Mouse (Mus musculus): Measurements from ENCODE around the gene Mastl.

The Mastl gene

DNA sequence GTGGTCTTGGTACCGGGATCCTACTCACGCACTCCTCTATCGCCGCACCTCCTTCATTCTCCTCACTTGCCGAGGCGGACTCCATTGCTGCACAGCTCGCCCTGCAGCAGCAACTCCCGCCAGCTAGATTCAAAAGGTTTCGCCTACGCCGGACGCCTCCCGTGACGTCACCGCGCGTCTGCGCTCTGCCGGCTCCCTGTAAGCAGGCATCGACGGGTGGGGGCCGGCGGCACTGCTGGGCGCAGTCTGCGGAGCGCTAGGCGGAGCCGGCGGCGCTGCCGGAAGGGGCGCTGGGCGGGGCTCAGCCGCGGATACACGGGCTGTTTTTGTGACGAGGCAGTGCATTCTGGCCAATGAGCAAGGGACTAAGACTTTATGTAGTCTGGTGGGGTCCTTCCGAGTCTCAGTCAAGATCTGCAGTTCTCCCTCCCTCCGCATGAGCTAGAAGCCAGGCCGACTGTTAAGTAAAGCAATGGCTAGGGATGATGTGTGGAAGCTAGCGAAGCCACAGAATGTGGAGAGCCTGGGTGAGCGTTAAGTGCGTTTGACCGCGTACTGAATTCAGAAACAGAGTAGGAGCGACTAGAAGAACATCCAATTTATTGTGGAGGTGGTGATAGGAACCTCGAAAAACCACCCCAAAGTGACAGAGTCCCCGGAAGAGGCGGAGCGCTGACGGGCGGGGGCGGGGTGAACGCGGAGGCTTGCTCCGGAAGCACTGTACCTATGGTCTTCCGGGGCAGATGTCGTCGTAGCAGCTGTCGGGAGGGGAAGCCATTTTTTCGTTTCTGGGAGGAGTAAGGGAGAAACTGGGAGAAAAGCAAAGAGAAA is at the start of gene Mastl, which contains the start of gene Yme1l1:
Gene Mastl (minus strand): TSS at position 248 of the 831 bp plus-strand sequence.
Gene Yme1l1 (plus strand): TSS at position 593 of the 831 bp plus-strand sequence.
- DNase-seq, result peak; percentile 96 to 99

DNA sequence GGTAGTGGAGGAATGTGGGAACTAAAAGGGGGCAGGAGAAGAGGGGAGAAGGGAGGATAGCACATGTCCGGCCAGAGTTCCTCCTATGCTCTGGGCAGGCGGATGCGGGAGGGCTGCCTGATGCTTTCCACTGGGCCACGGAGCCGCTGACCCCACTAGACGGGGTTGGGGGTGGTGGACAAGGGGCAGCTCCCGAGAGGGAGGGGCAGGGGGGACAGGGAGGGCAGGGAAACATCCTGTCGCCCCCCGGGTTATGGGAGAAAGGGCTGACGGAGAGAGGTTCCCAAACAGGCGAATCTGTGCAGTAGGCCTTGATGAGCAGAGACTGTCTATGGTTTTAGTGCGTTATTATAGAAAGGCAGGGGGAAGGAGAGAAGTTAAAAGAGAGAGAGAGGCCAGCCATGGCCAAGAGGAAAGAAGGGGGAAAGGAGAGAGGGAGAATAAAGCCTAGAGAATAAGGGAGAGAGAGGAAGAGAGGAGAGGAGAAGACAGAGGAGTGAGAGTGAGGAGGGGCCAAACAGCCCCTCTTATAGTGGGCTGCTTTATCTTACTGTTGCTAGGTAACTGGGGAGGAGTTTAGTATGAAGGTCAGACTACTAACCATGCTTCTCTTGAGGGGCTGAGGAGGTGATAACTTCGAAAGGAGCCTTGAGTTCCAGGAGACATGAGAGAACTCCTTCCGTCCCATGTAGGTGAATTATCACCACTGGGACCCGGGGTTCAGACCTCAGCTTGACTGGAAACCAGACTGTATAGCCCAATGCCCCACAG is 47.3 kb upstream of the Mastl start:
- DNase-seq, result peak in 1 of 2 experiments; percentile 13

DNA sequence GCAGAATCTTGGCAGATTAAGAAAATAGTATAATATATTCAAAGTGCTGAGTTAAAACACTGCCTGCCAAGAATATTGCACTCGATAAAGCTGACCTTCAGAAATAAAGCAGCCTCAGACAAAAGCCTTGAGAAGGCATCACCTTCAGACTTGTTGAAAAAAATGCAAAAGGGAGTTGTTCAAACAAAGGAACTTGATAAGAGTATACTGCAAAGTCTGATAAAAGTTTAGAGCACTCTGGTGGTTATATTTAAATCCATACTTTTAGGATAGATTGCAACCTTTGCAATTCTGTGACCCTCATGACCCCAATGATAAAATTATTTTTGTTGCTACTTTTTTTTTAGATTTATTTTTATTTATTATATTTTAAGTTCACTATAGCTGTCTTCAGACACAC is 45.2 kb upstream of the Mastl start:
- DNase-seq, result no peak

DNA sequence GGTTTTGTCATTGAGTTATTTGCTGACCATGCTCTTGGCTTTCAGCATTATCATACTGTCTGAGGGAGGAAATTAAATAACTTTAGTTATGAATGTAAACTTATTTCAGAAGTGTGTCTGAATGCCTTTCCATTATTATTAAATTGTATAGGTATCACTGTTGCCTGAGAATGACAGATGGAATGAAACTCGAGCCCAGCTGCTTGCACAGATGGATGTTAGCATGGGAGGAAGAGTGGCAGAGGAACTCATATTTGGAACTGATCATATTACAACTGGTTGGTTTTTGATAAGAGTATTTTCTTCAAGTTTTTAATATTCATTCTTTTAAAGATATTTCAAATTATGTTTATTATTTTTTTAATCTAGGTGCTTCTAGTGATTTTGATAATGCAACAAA is 38.5 kb upstream of the Mastl start:
- no peak for DNase-seq

DNA sequence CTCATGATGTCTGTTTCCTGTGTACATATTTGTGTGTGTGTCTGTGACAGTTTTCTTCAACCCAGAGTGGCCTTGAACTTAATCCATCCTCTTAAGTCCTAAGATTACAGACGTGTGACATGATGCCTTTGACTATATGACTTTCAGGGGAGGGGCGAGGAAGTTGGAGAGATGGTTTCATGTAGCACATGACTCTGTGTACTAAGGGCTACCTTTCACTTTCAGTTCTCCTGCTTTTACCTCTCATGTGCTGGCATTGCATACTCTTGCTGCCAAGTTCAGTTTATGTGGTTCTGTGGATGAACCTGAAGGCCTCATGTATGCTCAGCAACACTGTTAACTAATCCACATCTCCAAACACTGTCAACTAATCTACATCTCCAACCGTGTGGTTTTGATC is 16.5 kb upstream of the Mastl start:
- no peak for DNase-seq

DNA sequence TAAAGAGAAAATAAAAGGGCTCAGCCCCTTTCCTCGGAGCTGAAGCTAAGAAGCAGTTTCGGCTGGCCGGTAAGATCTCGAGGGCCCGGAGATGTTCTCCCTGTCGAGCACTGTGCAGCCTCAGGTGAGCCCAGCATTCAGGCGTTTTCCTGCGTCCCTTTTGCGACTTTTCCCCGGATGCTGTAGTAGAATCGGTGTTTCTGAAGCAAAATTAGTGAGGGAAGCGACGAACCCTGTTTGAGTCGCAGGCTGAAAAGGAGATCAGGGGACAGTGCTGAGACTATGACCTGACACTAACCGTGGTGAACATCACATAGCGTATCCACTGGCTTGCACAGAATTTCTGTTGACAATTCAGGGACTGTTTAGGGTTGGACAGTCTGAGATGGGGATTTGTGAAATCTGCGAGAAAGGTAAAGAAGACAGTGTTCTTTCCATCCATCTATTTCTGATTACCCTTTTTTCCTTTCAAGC is 821 bp upstream of the Mastl start:
- no peak for DNase-seq

DNA sequence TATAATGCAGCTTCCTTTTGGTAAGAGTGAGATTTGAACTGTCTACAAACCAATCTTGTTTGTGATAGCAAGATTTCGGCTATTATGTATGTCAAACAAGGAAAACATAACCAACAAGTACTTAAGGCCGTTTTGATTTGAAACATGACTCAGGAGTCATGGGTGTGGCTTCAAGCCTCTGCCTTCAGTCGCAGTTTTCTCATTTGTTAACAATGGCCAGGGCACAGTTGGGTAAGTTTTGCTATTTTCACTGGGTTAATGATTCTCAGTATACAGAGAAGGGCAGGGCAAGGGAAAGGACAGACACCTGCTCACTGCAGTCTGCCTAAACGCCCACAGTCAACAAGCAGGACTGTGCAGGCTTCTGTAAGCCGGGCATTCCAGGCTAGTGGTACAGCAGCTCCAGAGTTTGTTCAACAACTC is 614 bp downstream of the Mastl start:
- no peak for DNase-seq

DNA sequence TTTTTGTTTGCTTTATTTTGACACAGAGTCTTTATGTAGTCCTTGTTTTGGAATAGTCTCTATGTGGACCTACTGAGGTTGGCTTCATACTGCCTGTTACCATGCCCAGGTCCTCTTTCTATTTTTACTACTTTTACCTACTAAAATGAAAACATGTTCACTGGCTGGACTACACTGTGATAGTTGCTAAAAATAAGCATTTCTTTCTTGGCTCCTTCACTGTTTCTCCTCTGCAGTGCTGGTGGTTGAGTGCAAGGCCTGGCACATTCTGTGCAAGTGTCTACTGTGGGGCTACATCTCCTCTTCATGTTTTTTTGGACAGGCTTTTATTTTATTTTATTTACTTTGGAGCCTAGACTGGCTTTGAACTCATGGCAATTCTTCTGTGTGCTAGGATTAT is 36.3 kb downstream of the Mastl start:
- no peak for DNase-seq

DNA sequence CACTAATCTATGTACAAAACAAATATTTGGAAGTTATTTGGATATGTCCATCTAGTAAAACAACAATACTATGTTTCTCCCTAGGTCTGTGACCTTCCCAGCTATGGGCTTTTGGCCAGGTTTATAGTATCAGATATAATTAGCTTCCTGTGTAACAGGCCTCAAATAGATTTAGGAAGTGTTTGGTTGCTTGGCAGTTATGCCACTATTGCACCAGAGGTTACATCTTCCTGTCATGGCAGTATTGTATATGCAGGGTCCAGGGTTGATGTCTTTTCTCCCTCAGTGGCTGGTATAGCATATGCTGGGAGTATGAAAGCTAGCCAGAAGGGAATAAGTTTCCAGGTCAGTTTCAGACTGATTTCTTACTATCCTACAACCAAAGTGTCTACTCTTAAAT is 53.6 kb downstream of the Mastl start:
- DNase-seq, result no peak

DNA sequence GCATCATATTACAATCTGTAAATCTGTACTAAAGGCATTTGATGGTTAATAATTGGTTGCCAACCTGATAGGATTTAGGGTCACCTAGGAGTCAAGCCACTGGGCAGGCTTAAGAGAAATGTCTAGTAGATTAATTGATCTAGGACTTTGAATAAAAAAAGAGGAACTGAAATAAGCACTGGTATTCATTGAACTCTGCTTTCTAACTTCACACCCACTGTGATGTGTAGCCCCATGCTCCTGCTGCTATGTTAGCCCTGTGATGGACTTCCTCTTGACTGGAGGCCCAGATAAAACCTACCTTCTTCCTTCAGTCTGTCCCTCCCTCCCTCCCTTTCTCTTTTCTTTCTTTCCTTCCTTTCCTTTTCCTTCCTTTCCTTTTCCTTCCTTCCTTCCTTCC is 58.8 kb downstream of the Mastl start:
- no peak for DNase-seq

DNA sequence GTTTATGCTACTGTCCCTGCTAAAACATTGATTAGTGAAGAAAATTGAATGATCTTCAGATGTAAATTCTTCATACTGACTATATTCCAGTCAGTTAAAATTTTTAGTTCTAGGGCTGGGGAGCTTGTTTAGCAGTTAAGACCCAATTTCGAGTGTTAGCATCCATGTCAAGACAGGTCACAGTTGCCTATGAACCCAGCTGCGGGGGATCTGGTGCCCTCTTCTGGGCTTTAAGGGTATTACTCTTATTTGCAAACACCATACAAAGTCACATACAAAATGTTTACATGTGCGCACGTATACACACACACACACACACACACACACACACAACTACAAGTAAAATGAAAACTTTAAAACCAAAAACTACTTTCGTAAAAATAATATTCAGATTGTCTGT is 63.6 kb downstream of the Mastl start:
- DNase-seq, result peak; percentile 15

DNA sequence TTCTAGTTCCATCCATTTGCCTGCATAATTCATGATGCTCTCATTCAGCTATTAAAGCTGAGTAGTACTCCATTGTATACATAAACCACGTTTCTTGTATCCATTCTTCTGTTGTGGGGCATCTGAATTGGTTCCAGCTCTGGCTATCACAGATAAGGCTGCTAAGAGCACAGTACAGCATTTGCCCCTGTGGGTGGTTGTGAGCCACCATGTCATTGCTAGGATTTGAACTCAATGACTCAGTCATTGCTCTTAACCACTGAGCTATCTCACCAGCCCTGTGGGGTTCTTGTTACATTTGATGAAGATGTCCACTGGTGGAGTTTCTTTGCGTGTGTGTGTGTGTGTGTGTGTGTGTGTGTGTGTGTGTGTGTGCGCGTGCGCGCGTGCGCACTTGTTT is 71.3 kb downstream of the Mastl start:
- DNase-seq, result no peak

DNA sequence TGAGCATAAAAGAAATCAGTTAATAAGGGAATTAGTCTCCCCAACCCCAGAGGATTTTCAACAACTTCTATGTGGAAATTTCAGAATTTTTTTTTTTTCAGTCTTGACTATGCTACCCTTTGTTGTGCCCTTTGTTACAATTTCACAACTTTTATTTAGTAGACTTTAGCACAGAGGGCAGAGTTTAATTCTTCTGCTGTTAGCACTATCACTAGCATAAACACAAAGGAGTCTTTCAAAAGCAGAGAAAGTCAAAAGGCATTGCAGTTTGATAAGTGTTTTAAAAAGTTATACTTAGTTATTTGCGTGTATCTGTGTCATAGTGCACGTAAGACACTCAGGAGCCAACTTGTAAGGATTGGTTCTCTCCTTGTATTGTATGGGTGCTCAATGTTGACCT is 77.2 kb downstream of the Mastl start:
- DNase-seq, result no peak

DNA sequence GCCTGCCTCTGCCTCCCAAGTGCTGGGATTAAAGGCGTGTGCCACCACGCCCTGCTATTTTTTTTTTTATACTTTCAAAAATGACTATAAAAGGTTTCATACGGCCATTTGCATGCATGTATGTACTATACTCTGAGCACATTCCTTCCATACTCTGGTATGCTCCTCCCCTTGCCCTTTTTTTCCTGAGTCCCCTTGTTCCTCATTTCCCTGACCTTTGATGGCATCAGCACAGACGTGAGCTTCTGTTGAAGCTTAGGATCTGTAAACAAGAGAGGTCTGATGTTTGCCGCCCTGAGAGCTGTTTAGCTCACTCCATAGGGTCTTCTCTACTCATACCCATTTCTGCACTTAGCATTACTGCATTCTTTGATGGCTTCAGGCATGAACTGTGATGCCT is 78.1 kb downstream of the Mastl start:
- DNase-seq, result no peak

DNA sequence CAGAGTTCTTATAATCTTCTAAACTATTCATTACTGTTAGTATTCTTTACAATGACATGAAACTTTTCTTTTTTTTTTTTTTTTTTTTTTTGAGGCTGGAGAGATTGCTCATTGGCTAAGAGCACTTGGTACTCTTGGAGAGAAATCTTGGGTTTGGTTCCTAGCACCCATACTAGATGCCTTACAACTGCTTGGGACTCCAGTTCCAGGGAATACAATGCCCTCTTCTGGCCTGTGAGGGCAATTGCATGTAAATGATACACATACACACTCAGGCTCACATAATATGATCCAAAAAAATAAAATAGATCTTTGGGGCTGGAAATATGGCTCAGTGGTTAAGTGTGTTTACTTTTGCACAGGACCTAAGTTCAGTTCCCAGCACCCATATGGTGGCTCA is 79.0 kb downstream of the Mastl start:
- no peak for DNase-seq

DNA sequence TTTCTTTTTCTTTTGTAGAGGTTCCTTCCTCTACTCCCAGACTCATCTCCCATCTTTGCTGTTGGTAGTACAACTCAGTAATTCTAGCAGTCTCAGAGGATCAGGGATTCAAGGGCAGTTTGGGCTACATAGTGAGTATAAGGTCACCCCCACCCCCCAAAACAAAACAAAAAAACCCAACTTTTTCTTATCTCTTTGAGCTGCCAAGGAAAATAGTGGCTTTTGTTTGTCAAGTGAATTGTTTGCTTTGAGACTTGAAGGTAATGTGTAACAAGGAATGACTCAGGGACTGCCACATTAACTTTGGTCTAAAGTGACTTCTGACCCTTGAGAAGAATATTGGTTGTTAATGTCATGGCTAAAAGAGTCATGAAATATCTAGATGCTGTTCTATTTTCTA is 80.0 kb downstream of the Mastl start:
- DNase-seq, result no peak

DNA sequence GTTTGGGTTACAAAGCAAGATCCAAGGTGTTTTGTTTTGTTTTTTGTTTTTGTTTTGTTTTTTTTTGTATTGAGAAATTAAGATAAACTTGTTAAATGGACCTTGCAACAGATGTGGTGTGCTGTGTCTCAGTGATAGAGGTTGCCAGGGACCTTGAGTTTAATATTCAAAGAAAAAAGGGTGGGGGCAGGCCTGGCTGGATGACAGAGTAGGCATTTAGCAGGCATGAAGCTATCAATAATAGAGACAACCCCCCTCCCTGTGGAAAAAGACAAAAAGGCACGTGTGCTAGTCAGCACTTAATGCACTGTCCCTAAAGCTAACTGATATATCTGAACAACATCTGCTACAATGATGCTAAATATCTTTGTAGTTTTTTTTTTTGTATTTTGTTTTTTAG is 84.4 kb downstream of the Mastl start:
- no peak for DNase-seq

DNA sequence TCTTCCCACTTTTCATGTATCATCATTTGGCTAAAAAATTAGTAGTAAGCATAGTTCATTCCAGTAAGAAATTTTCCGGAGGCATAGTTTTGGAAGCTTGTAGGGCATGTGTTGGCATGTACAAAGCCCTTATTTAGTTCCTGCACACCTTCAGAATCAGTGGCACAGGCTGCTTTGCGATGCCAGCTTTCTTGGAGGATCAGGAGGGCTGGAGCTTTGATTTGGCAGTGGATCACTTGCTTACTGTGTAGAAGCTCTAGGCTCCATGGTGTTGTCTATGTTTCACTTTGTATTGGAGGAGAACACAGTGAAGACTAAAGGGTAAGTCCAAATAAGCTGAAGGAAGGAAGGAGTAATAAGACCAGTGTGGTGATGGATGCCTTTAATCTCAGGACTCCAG is 85.3 kb downstream of the Mastl start:
- no peak for DNase-seq

DNA sequence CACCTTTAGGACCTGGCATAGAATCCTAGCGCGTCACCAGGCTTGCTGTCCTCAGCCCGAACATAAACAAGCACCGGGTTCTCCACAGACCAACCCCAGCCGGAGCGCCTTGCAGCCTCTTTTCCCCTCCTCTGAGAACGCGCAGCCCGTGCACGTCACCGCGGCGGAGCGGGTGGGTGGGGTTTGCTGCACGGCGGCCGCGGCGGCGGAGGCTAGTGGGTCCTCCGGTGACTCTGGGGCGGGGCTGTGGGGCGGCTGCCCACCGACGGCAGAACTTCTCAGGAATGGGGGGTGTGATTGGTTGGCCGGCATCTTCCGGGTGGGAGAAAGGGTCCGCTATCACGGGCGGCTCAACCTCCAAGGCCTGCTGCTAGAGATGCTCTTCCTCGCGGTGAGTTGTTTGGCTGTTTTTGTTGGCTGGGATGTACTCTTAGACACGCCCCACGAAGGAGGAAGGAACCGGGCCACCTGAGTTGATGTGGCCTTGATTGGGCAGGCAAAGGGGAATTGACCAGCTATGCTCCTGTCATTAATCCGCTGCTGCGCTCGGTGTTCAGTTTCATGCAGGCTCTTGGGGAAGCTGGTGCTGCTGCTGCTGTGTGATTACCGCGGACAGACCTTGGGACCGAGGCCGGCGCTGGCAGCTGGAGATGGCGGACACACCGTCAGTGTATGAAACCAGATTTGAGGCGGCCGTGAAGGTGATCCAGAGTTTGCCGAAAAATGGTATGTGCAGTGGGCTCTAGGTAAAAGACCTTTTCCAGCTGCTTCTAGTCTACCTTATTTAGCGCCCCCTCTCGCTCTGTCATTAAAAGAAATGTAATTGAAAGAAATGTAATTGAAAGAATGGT is 86.7 kb downstream of the Mastl start:
- peak; percentile 95 to 97 for DNase-seq

DNA sequence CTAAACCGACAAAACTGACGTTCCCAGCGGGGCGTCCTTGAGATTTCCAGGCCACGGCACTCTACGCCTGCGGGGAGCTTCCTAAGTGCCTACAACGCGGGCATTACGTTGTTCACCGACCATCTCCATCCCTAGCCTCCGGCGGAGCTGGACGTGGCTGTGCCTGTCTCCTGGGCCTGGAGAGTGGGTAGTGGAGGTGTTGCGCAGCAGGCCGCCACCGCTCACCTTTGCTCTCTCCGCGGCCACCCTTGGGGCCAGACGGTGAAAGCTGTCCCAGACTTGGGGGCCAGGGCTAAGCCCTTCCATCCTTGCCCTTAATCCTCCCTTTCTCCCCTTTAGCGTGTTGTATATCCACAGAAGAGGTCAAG is 87.5 kb downstream of the Mastl start:
- DNase-seq, result no peak

DNA sequence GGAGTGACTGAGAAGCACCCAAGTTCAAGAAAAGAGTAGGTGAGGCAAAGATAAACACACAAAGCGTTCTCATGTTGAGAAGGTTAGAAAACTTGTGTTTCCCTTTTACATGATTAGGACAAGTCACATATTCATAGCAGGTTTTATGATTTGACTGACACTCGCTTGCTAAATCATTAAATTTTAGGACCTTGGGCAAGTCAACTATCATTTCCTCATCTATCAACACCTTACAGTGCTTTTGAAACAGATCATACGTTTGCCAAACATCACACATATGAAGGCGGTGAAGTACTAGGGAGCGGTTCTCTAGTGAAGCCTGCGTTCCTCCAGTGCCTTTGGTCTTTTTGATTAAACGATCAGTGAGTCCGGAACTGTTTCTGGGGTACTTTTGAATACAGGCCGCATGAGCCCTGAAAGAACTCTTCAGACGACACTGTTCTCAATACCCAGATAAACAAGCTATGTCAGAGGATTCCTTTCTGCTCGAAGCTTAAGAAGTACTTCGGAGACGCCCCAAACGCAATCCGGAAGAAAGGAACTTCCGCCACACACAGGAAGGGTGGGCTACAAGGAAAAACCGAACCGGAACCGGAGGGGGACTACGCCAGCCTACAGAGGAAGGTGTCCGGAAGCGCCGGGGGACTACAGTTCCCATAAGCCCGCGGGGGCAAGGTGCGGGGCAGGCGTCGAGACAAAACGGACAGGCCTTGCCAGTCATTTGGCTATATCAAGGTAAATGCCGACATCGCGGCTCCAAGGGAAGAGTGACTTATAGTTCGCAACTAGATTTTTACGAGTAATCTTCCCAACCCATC is 88.1 kb downstream of the Mastl start, which contains the start of gene Acbd5:
Gene Acbd5 (plus strand): TSS at position 616 of the 818 bp plus-strand sequence.
- DNase-seq, result peak; percentile 93 to 96
